ENCODE assay signal across 22 mouse cellular contexts in genomic region chr6:115511447-115511846, GRCm38 (mm10). TPM values are rescaled to one million over a fixed set of nuclear protein-coding genes. Genes with fewer than 3 reads are reported as not detected.
DNase-seq lines count a peak whose midpoint lies in the region; ATAC-seq and TF ChIP-seq lines count a peak whose summit lies in the region.
"Had no signal": no experiment of that assay in that cellular context is flagged by ENCODE, and none has a peak within 500 bp of the region (broad histone marks: within the 10 kb centered on the region; RNA-seq: fewer than 3 reads in every experiment).

No protein-coding gene starts in this region.

- no peaks in the 10 kb centered on the region for H3K27me3 ChIP-seq in liver, adult 2 months (ENCODE audit: control insufficient read depth, insufficient read depth, low read length)
- no peaks in the 10 kb centered on the region for H3K27me3 ChIP-seq in liver, postnatal 0 days (ENCODE audit: insufficient read depth, low read length)
- H3K27me3 ChIP-seq in hindbrain, embryonic 12.5 days, result no peaks in the 10 kb centered on the region
- H3K27me3 ChIP-seq: CH12.LX; forebrain, embryonic 13.5 days; limb, embryonic 13.5 days; liver, embryonic 13.5 days; neural tube, embryonic 13.5 days; Patski had no signal

- intact Hi-C loops in gastrocnemius, postnatal 36 days (cut with DNase I), result no loop called here

- no peak overlapping the region for H3K9ac ChIP-seq in liver, adult 2 months (ENCODE audit: low read depth, low read length)
- H3K9ac ChIP-seq in liver, postnatal 0 days (replicated peaks), result no peak overlapping the region
- H3K9ac ChIP-seq in hindbrain, embryonic 12.5 days, result no peak overlapping the region
- H3K9ac ChIP-seq: forebrain, embryonic 13.5 days; limb, embryonic 13.5 days; liver, embryonic 13.5 days; neural tube, embryonic 13.5 days had no signal

- 50% methylated on average over 3 of the region's 3 CpGs for WGBS in liver, adult 2 months
- WGBS in liver, postnatal 0 days (ENCODE audit: insufficient replicate concordance), result 73% methylated on average over 3 of the region's 3 CpGs
- 97% methylated on average over 3 of the region's 3 CpGs for WGBS in hindbrain, embryonic 12.5 days

- H3K9me3 ChIP-seq in liver, postnatal 0 days (ENCODE audit: low read length), result no peaks in the 10 kb centered on the region
- H3K9me3 ChIP-seq in hindbrain, embryonic 12.5 days (replicated peaks), result 0 out of 2 replicates have a peak, but pooled peaks cover 4% of the 10 kb centered on the region
- H3K9me3 ChIP-seq: forebrain, embryonic 13.5 days; G1E; limb, embryonic 13.5 days; liver, embryonic 13.5 days had no signal

- TF ChIP-seq POLR2A in liver, adult 2 months (IDR thresholded peaks at IDR 0.05; ENCODE audit: extremely low read depth, insufficient read depth, low read length), result no peak

- no peak overlapping the region for H3K4me3 ChIP-seq in liver, adult 2 months (ENCODE audit: insufficient read depth, low read depth, low read length)
- no peak overlapping the region for H3K4me3 ChIP-seq in liver, postnatal 0 days (ENCODE audit: low read depth, low read length)
- H3K4me3 ChIP-seq in hindbrain, embryonic 12.5 days, result no peak overlapping the region
- H3K4me3 ChIP-seq: forebrain, embryonic 13.5 days; hindbrain, embryonic 10.5 days; limb, embryonic 13.5 days; liver, embryonic 13.5 days; myocyte; neural tube, embryonic 13.5 days had no signal

- peak; percentile 84 for DNase-seq in liver, adult 2 months (ENCODE audit: extremely low read depth, low read depth, low spot score)
- DNase-seq in liver, postnatal 0 days, result no peak
- peak; percentile 39 for DNase-seq in adrenal gland, adult 8-10 months
- DNase-seq in adrenal gland, postnatal 25 days, result peak; percentile 33
- DNase-seq in gastrocnemius, postnatal 36 days, result no peak
- DNase-seq: B cell, adult 2 months; cerebellum, adult 9-10 months; kidney, postnatal 4 days; liver, embryonic 13.5 days had no signal

- no peak for ATAC-seq in liver, postnatal 0 days
- peak; percentile 48 for ATAC-seq in megakaryocyte progenitor cell, adult 5-6 weeks (replicated peaks; ENCODE audit: poor library complexity)
- ATAC-seq in hindbrain, embryonic 12.5 days (ENCODE audit: low FRiP score), result no peak
- ATAC-seq: forebrain, embryonic 13.5 days; intestine, postnatal 0 days; midbrain, embryonic 16.5 days; Patski had no signal

- no peak overlapping the region for H3K4me2 ChIP-seq in liver, postnatal 0 days (ENCODE audit: low read depth, low read length)
- H3K4me2 ChIP-seq in hindbrain, embryonic 12.5 days (replicated peaks), result no peak overlapping the region
- H3K4me2 ChIP-seq: forebrain, embryonic 13.5 days; heart, embryonic 11.5 days; limb, embryonic 13.5 days; liver, embryonic 13.5 days; neural tube, embryonic 13.5 days had no signal

- no peaks in the 10 kb centered on the region for H3K36me3 ChIP-seq in liver, adult 2 months (ENCODE audit: control insufficient read depth, insufficient read depth, low read length)
- H3K36me3 ChIP-seq in liver, postnatal 0 days (replicated peaks; ENCODE audit: insufficient read depth, low read length), result no peaks in the 10 kb centered on the region
- no peaks in the 10 kb centered on the region for H3K36me3 ChIP-seq in hindbrain, embryonic 12.5 days
- H3K36me3 ChIP-seq: G1E; hindbrain, embryonic 10.5 days; limb, embryonic 13.5 days; liver, embryonic 13.5 days; neural tube, embryonic 13.5 days had no signal

- TF ChIP-seq CTCF in liver, adult 2 months (IDR thresholded peaks at IDR 0.05; ENCODE audit: low read depth, low read length), result no peak
- no peak for TF ChIP-seq CTCF in liver, postnatal 0 days (IDR thresholded peaks at IDR 0.05; ENCODE audit: low read depth)

- no peak for TF ChIP-seq EP300 in liver, postnatal 0 days (IDR thresholded peaks at IDR 0.05; ENCODE audit: low read depth)

- H3K79me2 ChIP-seq in liver, adult 2 months (ENCODE audit: control insufficient read depth, insufficient read depth, low read length), result no peaks in the 10 kb centered on the region

- H3K27ac ChIP-seq in liver, adult 2 months (replicated peaks; ENCODE audit: insufficient read depth, low read depth, low read length), result no peak overlapping the region
- no peak overlapping the region for H3K27ac ChIP-seq in liver, postnatal 0 days (ENCODE audit: low read depth)
- no peak overlapping the region for H3K27ac ChIP-seq in hindbrain, embryonic 12.5 days
- H3K27ac ChIP-seq: forebrain, embryonic 13.5 days; hindbrain, embryonic 10.5 days; limb, embryonic 13.5 days; liver, embryonic 13.5 days; neural tube, embryonic 13.5 days had no signal

- peaks cover 2% of the 10 kb centered on the region; the same call in 1 of the 2 replicates for H3K4me1 ChIP-seq in liver, adult 2 months (ENCODE audit: control insufficient read depth, insufficient read depth, low read length)
- H3K4me1 ChIP-seq in liver, postnatal 0 days (ENCODE audit: insufficient read depth), result peaks cover 6% of the 10 kb centered on the region
- H3K4me1 ChIP-seq in hindbrain, embryonic 12.5 days, result no peaks in the 10 kb centered on the region
- H3K4me1 ChIP-seq: forebrain, embryonic 13.5 days; hindbrain, embryonic 10.5 days; limb, embryonic 13.5 days; liver, embryonic 13.5 days; neural tube, embryonic 13.5 days had no signal

RNA-seq across cellular contexts. Expression of gene Tsen2, which starts 33.0 kb away (rescaled TPM):
- 4.1 and 5.6 TPM in 2 replicates for total RNA-seq in liver, adult 2 months (2014; rRNA removed)
- polyA plus RNA-seq in liver, adult 2 months (2012; rRNA removed), result 2.8 and 3.4 TPM in 2 replicates
- 7.1 and 7.5 TPM in 2 replicates for polyA plus RNA-seq in liver, postnatal 0 days (2015; fragmentation: Nextera tagmentation; extraction: Ambion mirVana)
- 10 to 100 TPM in 3 of 4 experiments, 1 to 10 TPM in 1; 9.1 to 19.9 (median 15.2) TPM for total RNA-seq in adrenal gland, adult 8-10 months (2022)
- total RNA-seq in adrenal gland, postnatal 25 days (2021), result 10.3 and 11.6 TPM in 2 replicates
- 12.9 and 15.2 TPM in 2 replicates for total RNA-seq in megakaryocyte progenitor cell, adult 5-6 weeks (2015)
- total RNA-seq in megakaryocyte progenitor cell, adult 5-6 weeks (2017), result 12.3 and 25.9 TPM in 2 replicates
- 28.4 and 30.4 TPM in 2 replicates for polyA plus RNA-seq in hindbrain, embryonic 12.5 days (2016; fragmentation: Nextera tagmentation; extraction: Ambion mirVana)
- total RNA-seq in gastrocnemius, postnatal 36 days (2021), result 1 to 10 TPM; 5.0 to 5.9 TPM

Comparison
In these comparisons a context has a peak if more than half of its experiments do, and no peak if none do; other contexts are left out.
1. DNase-seq: peak in liver, adult 2 months (single experiment), adrenal gland, adult 8-10 months (single experiment) and adrenal gland, postnatal 25 days (single experiment); none in liver, postnatal 0 days (single experiment) and gastrocnemius, postnatal 36 days (0 of 2).